Mouse (Mus musculus) neural tube, embryonic 14.5 days (tissue): ENCODE results near the gene Crb1. TPM values are rescaled to one million over a fixed set of nuclear protein-coding genes. Genes with fewer than 3 reads are reported as not detected.
A peak's percentile ranks its signal among the peaks of the same experiment; 100 is the strongest.

Experiments used
- ATAC-seq: fragments of 200-750 bp; cut with Nextera tagmentation; 2 replicates; pipeline ENCODE4 v1.8.0; 2017; ENCODE audit warnings: low read depth, mild to moderate bottlenecking, moderate TSS enrichment, moderate library complexity
- H3K27ac ChIP-seq: fragments of 300-500 bp; sonication (generic); 2 replicates; pipeline ENCODE4 v1.5.1; 2014; ENCODE audit warnings: low read depth, mild to moderate bottlenecking, control low read depth, low read length, moderate library complexity, mixed read lengths
- H3K27me3 ChIP-seq: fragments of 300-500 bp; sonication (generic); 2 replicates; pipeline ENCODE4 v1.6.1; 2014; ENCODE audit warnings: low read length; ENCODE audit not compliant: control insufficient read depth, insufficient read depth
- H3K36me3 ChIP-seq: fragments of 300-500 bp; sonication (generic); 2 replicates; pipeline ENCODE4 v1.6.1; 2014; ENCODE audit warnings: low read length, mixed read lengths; ENCODE audit not compliant: control insufficient read depth, insufficient read depth
- H3K4me1 ChIP-seq: fragments of 300-500 bp; sonication (generic); 2 replicates; pipeline ENCODE4 v1.6.1; 2014; ENCODE audit warnings: low read length; ENCODE audit not compliant: control insufficient read depth, insufficient read depth
- H3K4me2 ChIP-seq: fragments of 300-500 bp; sonication (generic); 2 replicates; pipeline ENCODE4 v1.6.1; 2014; ENCODE audit warnings: mild to moderate bottlenecking, low read depth, low read length, control low read depth
- H3K4me3 ChIP-seq: fragments of 300-500 bp; sonication (generic); 2 replicates; pipeline ENCODE4 v1.5.1; 2014; ENCODE audit warnings: low read depth, low read length, control low read depth, mixed read lengths
- H3K9ac ChIP-seq: fragments of 300-500 bp; sonication (generic); replicated peaks from 2 replicates; pipeline ENCODE4 v1.6.1; 2014; ENCODE audit warnings: low read depth, mild to moderate bottlenecking, control low read depth, low read length, mixed read lengths
- H3K9me3 ChIP-seq: fragments of 300-500 bp; sonication (generic); 2 replicates; pipeline ENCODE4 v1.6.1; 2016; ENCODE audit warnings: low read length; ENCODE audit not compliant: control insufficient read depth
- WGBS: fragments of 180-500 bp; shearing (Covaris S2); extraction: QIAGEN DNeasy Blood & Tissue Kit; methylation state at CpG from one replicate; pipeline ENCODE4 v1.1.7; 2014; 5-methylcytosine and 5-hydroxymethylcytosine counted together
- polyA plus RNA-seq: library from polyadenylated mRNA; unstranded; fragments of >200 nt; fragmentation: Nextera tagmentation; extraction: Ambion mirVana; gene quantifications from 2 replicates; pipeline ENCODE4 v1.2.1, GENCODE M21; 2014

Crb1 gene
- polyA plus RNA-seq, 1 experiment from 2014 or later = 1.5 TPM

DNA sequence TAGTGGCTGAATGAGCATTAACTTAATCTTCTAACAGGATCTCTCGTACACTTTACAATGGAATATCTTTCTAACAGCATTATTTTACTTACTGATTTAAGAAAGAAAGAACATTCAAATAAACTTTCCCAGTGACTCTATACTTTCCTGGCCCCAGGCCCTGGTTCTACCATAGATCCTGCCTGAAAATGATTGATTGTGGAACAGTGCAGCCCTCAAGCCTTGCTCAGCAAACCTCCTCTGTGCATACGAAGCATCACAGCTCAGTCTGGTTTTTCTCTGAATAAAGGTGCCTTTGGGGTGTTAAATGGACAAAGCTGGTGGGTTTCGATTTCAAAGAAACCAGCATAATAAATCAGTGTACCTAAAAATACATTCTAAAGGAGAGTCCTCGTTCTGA is 153.1 kb downstream of the Crb1 start:
- Histone ChIP-seq H3K9ac (no peak overlapping the region), H3K4me1 (no peaks in the 10 kb centered on the region), H3K27me3 (no peaks in the 10 kb centered on the region), H3K4me3 (no peak overlapping the region), H3K36me3 (no peaks in the 10 kb centered on the region), H3K27ac (no peak overlapping the region), H3K9me3 (no peaks in the 10 kb centered on the region), H3K4me2 (no peak overlapping the region)
- 67% methylated on average over 4 of the region's 4 CpGs for WGBS
- ATAC-seq = no peak

DNA sequence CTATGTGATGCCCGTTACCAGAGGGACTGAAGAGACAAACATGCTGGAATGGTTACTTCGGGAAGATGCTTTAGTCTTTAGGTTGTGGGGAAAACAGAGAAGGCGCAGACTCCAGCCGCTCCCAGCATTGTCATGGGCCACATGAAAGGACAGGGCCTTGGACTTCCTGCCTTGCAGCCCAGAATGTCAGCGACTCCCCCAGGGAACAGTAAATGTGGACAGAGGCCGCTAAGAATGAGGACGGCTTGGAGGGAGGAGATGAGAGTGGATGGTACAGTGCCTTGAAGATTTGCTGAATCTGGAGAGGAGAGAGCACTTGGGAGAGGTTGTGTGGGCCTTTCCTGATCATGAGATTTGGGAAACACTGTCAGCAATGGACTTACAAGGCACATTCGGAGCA is 161.6 kb downstream of the Crb1 start:
- H3K9ac ChIP-seq = no peak overlapping the region
- no peak overlapping the region for H3K4me3 ChIP-seq
- H3K9me3 ChIP-seq = no peaks in the 10 kb centered on the region
- H3K4me2 ChIP-seq = no peak overlapping the region
- H3K36me3 ChIP-seq = no peaks in the 10 kb centered on the region
- no peak for ATAC-seq
- H3K4me1 ChIP-seq = no peaks in the 10 kb centered on the region
- no peaks in the 10 kb centered on the region for H3K27me3 ChIP-seq
- H3K27ac ChIP-seq = no peak overlapping the region
- 57% methylated on average over 8 of the region's 8 CpGs for WGBS

DNA sequence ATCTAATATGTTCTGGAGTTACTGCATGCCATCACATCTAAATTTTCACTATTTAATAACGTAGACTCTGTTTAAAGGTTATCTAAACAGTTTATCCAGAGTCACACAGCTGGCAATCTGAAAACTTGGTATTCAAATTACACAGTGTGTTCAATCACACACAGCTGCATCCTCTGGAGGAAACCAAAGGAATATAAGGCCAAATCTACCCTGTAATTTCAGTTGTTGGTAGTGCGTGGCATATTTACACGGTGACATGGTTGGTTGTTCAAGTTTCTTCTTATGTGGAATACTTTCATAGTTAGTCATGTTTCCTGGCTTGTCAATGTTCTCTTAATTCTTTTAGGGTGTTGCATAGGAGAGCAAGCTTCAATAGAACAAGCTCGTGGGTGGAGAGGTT is 166.4 kb downstream of the Crb1 start:
- Histone ChIP-seq H3K27me3 (no peaks in the 10 kb centered on the region), H3K36me3 (no peaks in the 10 kb centered on the region), H3K4me2 (no peak overlapping the region), H3K27ac (no peak overlapping the region), H3K9me3 (no peaks in the 10 kb centered on the region), H3K4me3 (no peak overlapping the region), H3K4me1 (no peaks in the 10 kb centered on the region), H3K9ac (no peak overlapping the region)
- 62% methylated on average over 4 of the region's 4 CpGs for WGBS
- no peak for ATAC-seq

DNA sequence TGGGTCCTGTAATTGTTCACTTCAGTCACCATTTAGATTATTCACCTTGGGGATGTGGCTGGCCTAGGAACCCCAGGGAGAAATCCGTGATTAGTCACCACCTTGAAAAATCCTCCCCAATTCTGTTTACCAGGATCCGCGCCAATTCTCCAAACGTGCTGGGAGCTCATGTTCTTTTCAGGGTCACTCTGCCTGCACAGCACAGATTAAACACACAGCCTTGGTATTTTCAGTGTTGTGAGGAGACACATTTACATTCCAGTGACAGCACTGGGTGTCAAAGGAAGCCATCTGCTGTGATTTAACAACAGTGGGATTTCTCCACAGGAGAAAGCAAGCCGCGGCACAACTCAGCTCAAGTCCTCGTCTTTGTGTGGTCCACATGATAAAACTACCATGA is 167.1 kb downstream of the Crb1 start:
- no peaks in the 10 kb centered on the region for H3K4me1 ChIP-seq
- WGBS = 19% methylated on average over 7 of the region's 7 CpGs
- H3K27me3 ChIP-seq = no peaks in the 10 kb centered on the region
- H3K27ac ChIP-seq = no peak overlapping the region
- no peaks in the 10 kb centered on the region for H3K9me3 ChIP-seq
- no peak overlapping the region for H3K9ac ChIP-seq
- ATAC-seq = peak; percentile 71
- no peak overlapping the region for H3K4me3 ChIP-seq
- no peaks in the 10 kb centered on the region for H3K36me3 ChIP-seq
- H3K4me2 ChIP-seq = no peak overlapping the region

DNA sequence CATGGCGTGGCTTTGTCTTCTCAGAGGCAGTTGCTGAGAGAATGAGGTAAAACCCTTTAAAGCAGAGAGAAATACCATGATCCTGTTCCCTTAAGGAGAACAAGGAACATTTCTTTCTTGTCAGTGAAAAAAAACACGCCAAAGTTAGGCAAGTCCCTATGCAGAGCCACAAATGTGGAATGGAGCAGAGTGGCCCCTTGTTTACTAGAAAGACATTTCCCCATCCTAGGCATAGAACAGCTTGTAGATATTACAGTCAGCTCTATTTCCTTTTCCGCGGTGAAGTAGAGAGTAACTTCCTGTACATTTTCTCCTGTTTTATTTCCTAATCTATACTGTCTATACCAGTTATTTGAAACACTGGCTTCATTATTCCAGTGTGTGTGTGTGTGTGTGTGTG is 170.6 kb downstream of the Crb1 start:
- no peak overlapping the region for H3K27ac ChIP-seq
- no peak overlapping the region for H3K9ac ChIP-seq
- no peak for ATAC-seq
- no peaks in the 10 kb centered on the region for H3K27me3 ChIP-seq
- H3K4me3 ChIP-seq = no peak overlapping the region
- H3K36me3 ChIP-seq = no peaks in the 10 kb centered on the region
- WGBS = 76% methylated on average over 4 of the region's 4 CpGs
- H3K4me1 ChIP-seq = no peaks in the 10 kb centered on the region
- H3K9me3 ChIP-seq = no peaks in the 10 kb centered on the region
- H3K4me2 ChIP-seq = no peak overlapping the region

DNA sequence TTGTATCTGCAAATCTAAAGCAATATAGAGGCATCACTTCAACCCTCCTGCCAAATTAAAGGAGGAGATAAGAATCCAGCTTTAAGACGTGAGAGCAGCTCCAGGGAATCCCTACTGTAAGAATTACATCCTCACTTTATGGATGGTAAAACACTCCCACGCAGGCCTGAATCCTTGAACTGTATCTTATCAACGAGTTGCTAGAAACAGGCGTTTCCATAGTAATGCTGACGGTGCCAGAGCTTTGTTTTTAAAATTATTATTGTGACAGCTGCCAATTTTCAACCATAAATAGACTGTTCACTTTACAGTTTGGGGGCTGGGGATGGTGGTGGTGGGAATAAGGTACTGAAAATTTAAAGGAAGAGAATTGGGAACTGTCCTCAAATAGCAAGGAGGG is 173.9 kb downstream of the Crb1 start:
- H3K9me3 ChIP-seq = no peaks in the 10 kb centered on the region
- 66% methylated on average over 5 of the region's 5 CpGs for WGBS
- H3K4me3 ChIP-seq = no peak overlapping the region
- H3K9ac ChIP-seq = no peak overlapping the region
- no peaks in the 10 kb centered on the region for H3K4me1 ChIP-seq
- H3K27me3 ChIP-seq = no peaks in the 10 kb centered on the region
- H3K4me2 ChIP-seq = no peak overlapping the region
- H3K36me3 ChIP-seq = no peaks in the 10 kb centered on the region
- no peak for ATAC-seq
- no peak overlapping the region for H3K27ac ChIP-seq

DNA sequence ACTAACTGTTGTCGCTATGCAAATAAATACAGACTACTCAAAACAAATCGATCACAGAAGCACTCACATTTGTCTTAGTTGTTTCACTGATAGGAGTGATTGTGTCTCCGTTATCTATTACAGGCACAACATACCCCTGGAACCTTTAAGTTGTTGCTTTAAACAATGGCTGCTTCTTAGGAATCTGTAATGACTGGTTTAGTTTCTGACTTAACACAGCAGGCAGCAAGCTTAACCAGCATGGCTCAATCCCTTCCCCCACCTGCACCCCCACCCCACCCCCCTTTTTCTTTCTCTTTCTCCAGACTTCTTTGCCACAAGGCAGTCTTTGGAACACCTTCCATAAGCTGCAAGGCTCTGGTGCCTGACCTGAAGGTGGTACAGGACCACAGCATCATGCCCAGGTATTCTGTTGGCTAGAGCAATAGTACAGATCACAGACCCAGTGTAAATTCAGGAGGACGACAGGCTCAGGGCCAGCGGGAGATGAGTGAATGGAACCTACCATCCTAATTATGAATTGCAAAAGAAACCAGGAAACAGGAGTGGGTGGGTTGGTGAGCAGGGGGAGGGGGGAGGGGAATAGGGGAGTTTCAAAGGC is 182.4 kb downstream of the Crb1 start:
- Histone ChIP-seq H3K4me1 (0 out of 2 replicates have a peak, but pooled peaks cover 3% of the 10 kb centered on the region), H3K36me3 (no peaks in the 10 kb centered on the region), H3K4me3 (no peak overlapping the region), H3K4me2 (no peak overlapping the region), H3K9ac (no peak overlapping the region), H3K27me3 (no peaks in the 10 kb centered on the region), H3K27ac (no peak overlapping the region), H3K9me3 (no peaks in the 10 kb centered on the region)
- 34% methylated on average over 5 of the region's 5 CpGs for WGBS
- ATAC-seq = no peak

DNA sequence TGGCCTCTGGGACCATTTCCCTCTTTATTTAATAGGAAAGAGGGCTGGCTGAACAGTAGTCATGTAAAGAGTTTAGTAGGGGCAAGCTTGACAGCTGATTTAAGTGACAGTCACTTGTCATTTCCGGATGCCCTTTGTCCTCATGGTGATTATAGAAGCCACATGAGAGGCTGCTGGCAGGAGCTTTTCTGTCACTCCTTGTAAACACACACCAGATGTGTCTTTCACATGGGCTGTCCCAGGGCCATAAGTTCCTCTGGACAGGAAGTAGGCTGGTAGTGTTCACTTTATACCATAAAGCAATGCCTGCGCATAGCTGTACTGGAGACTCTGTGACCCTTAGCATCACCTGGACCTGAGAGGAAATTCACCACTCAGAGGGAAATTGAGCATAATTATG is 182.9 kb downstream of the Crb1 start:
- Histone ChIP-seq H3K4me3 (no peak overlapping the region), H3K9ac (no peak overlapping the region), H3K36me3 (no peaks in the 10 kb centered on the region), H3K27ac (no peak overlapping the region), H3K4me1 (0 out of 2 replicates have a peak, but pooled peaks cover 3% of the 10 kb centered on the region), H3K27me3 (no peaks in the 10 kb centered on the region), H3K4me2 (no peak overlapping the region), H3K9me3 (no peaks in the 10 kb centered on the region)
- 44% methylated on average over 2 of the region's 2 CpGs for WGBS
- ATAC-seq = peak; percentile 46; the same call in 1 of the 2 replicates

DNA sequence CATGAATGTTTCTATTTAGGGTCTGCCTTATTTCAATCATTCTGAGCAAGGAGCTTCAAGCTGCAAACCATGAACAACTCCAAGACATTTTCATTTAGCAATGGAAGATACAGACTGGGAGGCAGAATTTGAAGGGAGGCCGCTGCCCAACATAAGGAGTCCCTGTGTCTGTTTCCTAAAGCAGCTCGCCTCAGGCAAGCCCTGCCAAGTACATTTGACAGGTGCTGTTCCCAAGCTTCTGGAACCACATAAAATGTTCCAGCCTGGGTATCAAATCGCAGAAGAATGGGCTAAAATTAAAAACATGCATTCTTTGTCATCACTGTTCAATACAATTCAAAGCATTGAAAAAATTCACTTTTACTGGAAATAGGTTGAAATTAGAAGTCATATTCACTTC is 184.3 kb downstream of the Crb1 start:
- no peak for ATAC-seq
- WGBS = 85% methylated on average over 3 of the region's 3 CpGs
- 0 out of 2 replicates have a peak, but pooled peaks cover 3% of the 10 kb centered on the region for H3K4me1 ChIP-seq
- H3K36me3 ChIP-seq = no peaks in the 10 kb centered on the region
- no peak overlapping the region for H3K9ac ChIP-seq
- no peak overlapping the region for H3K27ac ChIP-seq
- H3K9me3 ChIP-seq = no peaks in the 10 kb centered on the region
- H3K4me2 ChIP-seq = no peak overlapping the region
- no peaks in the 10 kb centered on the region for H3K27me3 ChIP-seq
- no peak overlapping the region for H3K4me3 ChIP-seq
